Mouse (Mus musculus) CH12.LX (cell line): ENCODE measurements around the gene Gm28845. TPM values are rescaled to one million over a fixed set of nuclear protein-coding genes. Genes with fewer than 3 reads are reported as not detected.

Source experiments
- DNase-seq: peaks from one replicate; pipeline ENCODE4 v3.0.0-alpha.2; 2013; ENCODE audit errors: extremely low read depth
- H3K27ac ChIP-seq: 2 replicates; pipeline ENCODE4 v1.5.1; 2012; ENCODE audit warnings: low read depth, mild to moderate bottlenecking, control low read depth, moderate library complexity; ENCODE audit not compliant: insufficient read depth
- H3K27me3 ChIP-seq: replicated peaks from 2 replicates; pipeline ENCODE3; 2012; ENCODE audit warnings: inconsistent platforms
- H3K36me3 ChIP-seq, 2 experiments: replicated peaks in 1 of 2; 2 replicates each; pipeline versions ENCODE3 to v1.6.1; 2012; ENCODE audit warnings: inconsistent platforms in 1 of 2, low read length in 1 of 2, mild to moderate bottlenecking in 1 of 2, mixed read lengths in 1 of 2, moderate library complexity in 1 of 2; ENCODE audit not compliant: control insufficient read depth in 1 of 2, insufficient read depth in 1 of 2
- H3K4me1 ChIP-seq, 2 experiments: 2 replicates each; pipeline ENCODE4 v1.6.1; 2012; ENCODE audit warnings: inconsistent platforms in 1 of 2, moderate library complexity in 1 of 2; ENCODE audit not compliant: insufficient read depth in 2 of 2, control insufficient read depth in 1 of 2
- H3K4me2 ChIP-seq: 2 replicates; pipeline ENCODE4 v1.6.1; 2012; ENCODE audit warnings: low read depth, mild to moderate bottlenecking, control low read depth; ENCODE audit not compliant: poor library complexity, insufficient read depth, severe bottlenecking
- H3K4me3 ChIP-seq, 3 experiments: fragments of 150-350 bp in 1 of 3; sonication (generic) in 1 of 3; replicated peaks in 1 of 3; 2 replicates each; pipeline versions ENCODE3 to v1.5.1; 2011 to 2012; ENCODE audit warnings: low read depth in 2 of 3, low read length in 2 of 3, mild to moderate bottlenecking in 2 of 3, moderate library complexity in 2 of 3, control low read depth in 1 of 3, improper control_type of control experiment in 1 of 3, inconsistent platforms in 1 of 3, mixed read lengths in 1 of 3; ENCODE audit not compliant: poor library complexity in 1 of 3
- H3K79me2 ChIP-seq: replicated peaks from 2 replicates; pipeline ENCODE4 v1.6.1; 2012; ENCODE audit warnings: mild to moderate bottlenecking, moderate library complexity; ENCODE audit not compliant: control insufficient read depth, poor library complexity, insufficient read depth, severe bottlenecking; ENCODE audit errors: extremely low read depth
- H3K9ac ChIP-seq: 2 replicates; pipeline ENCODE4 v1.6.1; 2012; ENCODE audit warnings: low read depth, mild to moderate bottlenecking, control low read depth, moderate library complexity; ENCODE audit not compliant: insufficient read depth
- H3K9me3 ChIP-seq: replicated peaks from 2 replicates; pipeline ENCODE3; 2012; ENCODE audit warnings: low read length, inconsistent platforms, mixed read lengths
- CHD2 ChIP-seq: IDR thresholded peaks from 2 replicates; pipeline ENCODE4 v1.6.1; 2011; ENCODE audit warnings: low read length, improper control_type of control experiment
- E2F4 ChIP-seq: IDR thresholded peaks from 2 replicates; pipeline ENCODE4 v1.6.1; 2011; ENCODE audit warnings: low read depth, low read length, improper control_type of control experiment; ENCODE audit not compliant: insufficient replicate concordance
- ETS1 ChIP-seq: conservative IDR thresholded peaks from 2 replicates; pipeline ENCODE4 v1.6.1; 2012; ENCODE audit warnings: low read depth, mild to moderate bottlenecking, inconsistent platforms, low read length, improper control_type of control experiment, moderate library complexity
- GABPA ChIP-seq: IDR thresholded peaks from 2 replicates; pipeline ENCODE4 v1.6.1; 2012; ENCODE audit warnings: low read depth, low read length, improper control_type of control experiment, inconsistent platforms; ENCODE audit not compliant: insufficient replicate concordance
- HCFC1 ChIP-seq: IDR thresholded peaks from 2 replicates; pipeline ENCODE4 v1.6.1; 2012; ENCODE audit warnings: low read depth, mild to moderate bottlenecking, inconsistent platforms, low read length, improper control_type of control experiment
- IRF4 ChIP-seq: IDR thresholded peaks from 2 replicates; pipeline ENCODE4 v1.6.1; 2014; ENCODE audit warnings: low read depth, mild to moderate bottlenecking, inconsistent platforms, low read length, improper control_type of control experiment
- JUND ChIP-seq: conservative IDR thresholded peaks from 2 replicates; pipeline ENCODE4 v1.6.1; 2011; ENCODE audit warnings: low read depth, low read length, improper control_type of control experiment
- KAT2A ChIP-seq: IDR thresholded peaks from 2 replicates; pipeline ENCODE4 v1.6.1; 2012; ENCODE audit warnings: low read length, improper control_type of control experiment, inconsistent platforms; ENCODE audit not compliant: insufficient replicate concordance
- MAFK ChIP-seq: IDR thresholded peaks from 2 replicates; pipeline ENCODE4 v1.6.1; 2011; ENCODE audit warnings: low read length, improper control_type of control experiment; ENCODE audit not compliant: insufficient replicate concordance
- MAZ ChIP-seq: IDR thresholded peaks from 2 replicates; pipeline ENCODE4 v1.6.1; 2012; ENCODE audit warnings: low read depth, mild to moderate bottlenecking, inconsistent platforms, low read length, improper control_type of control experiment, moderate library complexity
- MYC ChIP-seq: IDR thresholded peaks from 2 replicates; pipeline ENCODE4 v1.6.1; 2011; ENCODE audit warnings: low read depth, mild to moderate bottlenecking, improper control_type of control experiment, low read length
- NELFE ChIP-seq: IDR thresholded peaks from 2 replicates; pipeline ENCODE4 v1.6.1; 2011; ENCODE audit warnings: low read depth, low read length, improper control_type of control experiment
- NRF1 ChIP-seq: IDR thresholded peaks from 2 replicates; pipeline ENCODE4 v1.6.1; 2014; ENCODE audit warnings: low read depth, mild to moderate bottlenecking, inconsistent platforms, low read length, improper control_type of control experiment, moderate library complexity
- PAX5 ChIP-seq: IDR thresholded peaks from 2 replicates; pipeline ENCODE4 v1.6.1; 2012; ENCODE audit warnings: low read length, inconsistent platforms, mixed read lengths
- POLR2AphosphoS2 ChIP-seq: IDR thresholded peaks from 2 replicates; pipeline ENCODE4 v1.6.1; 2011; ENCODE audit warnings: low read depth, low read length, improper control_type of control experiment
- RAD21 ChIP-seq: IDR thresholded peaks from 2 replicates; pipeline ENCODE4 v1.6.1; 2011; ENCODE audit warnings: low read depth, mild to moderate bottlenecking, low read length, improper control_type of control experiment, moderate library complexity
- RCOR1 ChIP-seq: conservative IDR thresholded peaks from 2 replicates; pipeline ENCODE4 v1.6.1; 2012; ENCODE audit warnings: low read depth, mild to moderate bottlenecking, inconsistent platforms, low read length, improper control_type of control experiment
- SIN3A ChIP-seq: IDR thresholded peaks from 2 replicates; pipeline ENCODE4 v1.6.1; 2012; ENCODE audit warnings: low read length, improper control_type of control experiment, inconsistent platforms
- SMC3 ChIP-seq: IDR thresholded peaks from 2 replicates; pipeline ENCODE4 v1.6.1; 2011; ENCODE audit warnings: low read depth, low read length, improper control_type of control experiment
- TBP ChIP-seq: conservative IDR thresholded peaks from 2 replicates; pipeline ENCODE4 v1.6.1; 2011; ENCODE audit warnings: low read depth, low read length, improper control_type of control experiment
- UBTF ChIP-seq: IDR thresholded peaks from 2 replicates; pipeline ENCODE4 v1.6.1; 2012; ENCODE audit warnings: low read depth, mild to moderate bottlenecking, inconsistent platforms, low read length, improper control_type of control experiment, moderate library complexity
- USF2 ChIP-seq: conservative IDR thresholded peaks from 2 replicates; pipeline ENCODE4 v1.6.1; 2011; ENCODE audit warnings: low read depth, low read length, improper control_type of control experiment
- ZKSCAN1 ChIP-seq: IDR thresholded peaks from 2 replicates; pipeline ENCODE4 v1.6.1; 2012; ENCODE audit warnings: low read depth, inconsistent platforms, low read length, improper control_type of control experiment, borderline replicate concordance
- ZNF384 ChIP-seq: IDR thresholded peaks from 2 replicates; pipeline ENCODE4 v1.6.1; 2012; ENCODE audit warnings: low read depth, low read length, improper control_type of control experiment, inconsistent platforms
- dilution Hi-C: fragments of 300-500 bp; cut with MboI; formaldehyde crosslinking; loops from 2 replicates; pipeline ENCODE4 v1.14.3; 2020; ENCODE audit warnings: low sequenced_read_pairs; ENCODE audit not compliant: extremely low pct_unique_long_range_greater_than_20kb, extremely low pct_ligation_motif_present
- in situ Hi-C: fragments of 300-500 bp; cut with MboI; formaldehyde crosslinking; loops from 3 replicates; pipeline ENCODE4 v1.14.3; 2019; ENCODE audit warnings: low sequenced_read_pairs, low pct_ligation_motif_present, low pct_unique_long_range_greater_than_20kb, mixed read lengths
- polyA plus RNA-seq: library from polyadenylated mRNA; unstranded; fragments of >175 nt; gene quantifications from 2 replicates; pipeline ENCODE4 v1.2.1, GENCODE M21; 2012; ENCODE audit warnings: low read depth; ENCODE audit not compliant: insufficient read length
- total RNA-seq, 2 experiments: library from RNA; depleted of rRNA; stranded (reverse); fragments of 300-350 nt in 1 of 2; fragments of >200 nt in 1 of 2; gene quantifications; 2 replicates each; pipeline ENCODE4 v1.2.3; 2012 to 2014

Gene Gm28845
- total and polyA plus RNA-seq, 3 experiments: not detected

DNA sequence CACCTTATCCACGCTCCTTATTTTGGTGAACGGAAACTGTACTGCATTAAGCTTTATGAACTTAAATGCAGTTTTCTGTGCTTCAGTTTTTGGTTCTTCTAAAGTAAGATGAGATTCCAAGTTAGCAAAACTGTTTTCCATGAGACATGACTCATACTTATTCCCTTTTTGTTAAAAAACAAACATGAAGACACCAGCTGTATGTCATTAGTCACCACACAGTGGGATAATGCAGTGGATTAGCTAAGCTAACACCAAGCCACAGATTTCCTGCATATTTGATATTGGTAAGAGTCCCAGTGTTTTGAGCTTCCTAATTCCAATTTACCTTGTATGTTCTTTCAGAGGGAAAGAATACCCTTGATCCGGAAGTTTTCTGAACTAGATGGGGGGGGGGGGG lies 27.8 kb downstream of the Gm28845 start:
- no peak overlapping the region for H3K9ac ChIP-seq
- in situ Hi-C loops: no loop called here
- no peaks in the 10 kb centered on the region for H3K27me3 ChIP-seq
- no peak for TF ChIP-seq TBP
- no peak for TF ChIP-seq RAD21
- TF ChIP-seq HCFC1: no peak
- TF ChIP-seq USF2: no peak
- TF ChIP-seq KAT2A: no peak
- TF ChIP-seq IRF4: no peak
- TF ChIP-seq ZNF384: no peak
- TF ChIP-seq PAX5: no peak
- TF ChIP-seq SIN3A: no peak
- TF ChIP-seq ETS1: no peak
- no peak for TF ChIP-seq MAZ
- no peak for TF ChIP-seq JUND
- TF ChIP-seq MAFK: no peak
- no peaks in the 10 kb centered on the region for H3K79me2 ChIP-seq
- H3K27ac ChIP-seq: no peak overlapping the region
- dilution Hi-C loops: no loop called here
- H3K4me2 ChIP-seq: no peak overlapping the region
- no peaks in the 10 kb centered on the region for H3K36me3 ChIP-seq
- H3K4me3 ChIP-seq: no peak overlapping the region
- DNase-seq: no peak
- H3K9me3 ChIP-seq: no peaks in the 10 kb centered on the region
- H3K4me1 ChIP-seq: no peaks in the 10 kb centered on the region

- TF ChIP-seq KAT2A: no peak
- TF ChIP-seq MYC: no peak
- TF ChIP-seq POLR2AphosphoS2: no peak
- no peak for TF ChIP-seq MAFK
- TF ChIP-seq SMC3: no peak
- no peak for TF ChIP-seq E2F4
- TF ChIP-seq GABPA: no peak
- no peak for TF ChIP-seq RCOR1
- no peak for TF ChIP-seq MAZ
- TF ChIP-seq NELFE: no peak
- no peak for TF ChIP-seq ZKSCAN1
- no peak for TF ChIP-seq ETS1
- no peak for TF ChIP-seq CHD2
- TF ChIP-seq PAX5: no peak
- TF ChIP-seq NRF1: no peak
- TF ChIP-seq UBTF: no peak
- TF ChIP-seq, all 38 proteins: peak for 0
- Histone ChIP-seq H3K4me1 (no peaks in the 10 kb centered on the region), H3K4me2 (no peak overlapping the region), H3K9me3 (no peaks in the 10 kb centered on the region), H3K79me2 (no peaks in the 10 kb centered on the region), H3K9ac (no peak overlapping the region), H3K27me3 (no peaks in the 10 kb centered on the region), H3K27ac (no peak overlapping the region), H3K36me3 (no peaks in the 10 kb centered on the region), H3K4me3 (no peak overlapping the region)
- in situ Hi-C loops: no loop called here
- DNase-seq: no peak
- dilution Hi-C loops: no loop called here
Observed at GRCm38 (mm10) chr1:65090370-65090769, 29.0 kb downstream of the Gm28845 start.
